Mouse (Mus musculus): ENCODE data around the gene Sept6.
"Not testable (repeated sequence)": the region's sequence is repeated elsewhere in the genome, so short reads cannot be mapped to it uniquely, and the experiment has no call there.

Gene Sept6

DNA sequence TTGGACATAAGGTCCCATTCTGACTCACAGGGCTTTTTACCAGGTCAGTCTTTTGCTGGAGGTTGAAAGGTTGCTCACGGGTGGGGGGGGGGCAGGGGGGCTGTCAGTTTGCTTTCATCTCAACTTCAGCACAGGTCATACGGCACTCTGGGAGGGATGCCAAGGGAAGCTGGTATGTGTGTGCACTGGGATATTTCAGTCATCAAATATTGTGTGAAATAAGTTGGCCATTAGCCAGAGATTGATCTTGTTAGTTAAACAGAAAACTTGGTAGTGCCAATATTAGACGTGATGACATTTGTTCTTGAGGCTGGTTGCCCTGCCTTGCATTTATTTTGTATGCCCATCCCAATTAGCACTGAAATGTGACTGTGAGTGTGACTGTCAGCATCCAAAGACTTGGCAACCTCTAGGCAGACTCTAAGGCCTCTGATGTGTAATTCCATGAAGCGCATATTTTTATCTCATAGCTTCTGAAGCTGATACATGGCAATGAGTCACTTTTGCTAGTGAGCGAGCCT is 18.6 kb downstream of the Sept6 start:
- in situ Hi-C loops (cut with MseI, MboI): loop anchor here in 1 of 2 experiments (10.0 kb wide), 1 partner anchor 58 kb away; no protein-coding TSS in a partner anchor

- in situ Hi-C loops (cut with MseI, MboI): loop anchor here in 1 of 2 experiments (10.0 kb wide), 1 partner anchor 56 kb away; no protein-coding TSS in a partner anchor
Measured at GRCm38 (mm10) chrX:36971156-36971555, 20.4 kb downstream of the Sept6 start.

DNA sequence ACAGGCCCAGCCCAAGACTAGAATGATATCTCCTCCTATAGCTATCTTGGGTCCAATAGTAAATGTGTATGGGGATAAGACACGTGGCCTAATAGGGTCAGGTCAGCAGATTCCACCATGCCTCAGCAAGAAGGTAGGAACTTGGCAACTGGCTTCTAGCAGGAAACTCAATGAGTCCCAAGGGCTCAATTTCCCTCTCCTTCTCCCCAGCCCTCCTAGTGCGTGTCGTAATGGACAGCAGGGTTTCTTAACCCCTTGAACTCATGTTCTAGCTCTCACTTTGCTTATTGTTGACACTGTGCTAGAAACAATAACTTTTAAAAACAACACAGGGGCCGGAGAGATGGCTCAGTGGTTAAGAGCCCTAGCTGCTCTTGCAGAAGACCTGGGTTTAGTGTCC is 22.1 kb downstream of the Sept6 start:
- in situ Hi-C loops (cut with MseI, MboI): no loop called here

DNA sequence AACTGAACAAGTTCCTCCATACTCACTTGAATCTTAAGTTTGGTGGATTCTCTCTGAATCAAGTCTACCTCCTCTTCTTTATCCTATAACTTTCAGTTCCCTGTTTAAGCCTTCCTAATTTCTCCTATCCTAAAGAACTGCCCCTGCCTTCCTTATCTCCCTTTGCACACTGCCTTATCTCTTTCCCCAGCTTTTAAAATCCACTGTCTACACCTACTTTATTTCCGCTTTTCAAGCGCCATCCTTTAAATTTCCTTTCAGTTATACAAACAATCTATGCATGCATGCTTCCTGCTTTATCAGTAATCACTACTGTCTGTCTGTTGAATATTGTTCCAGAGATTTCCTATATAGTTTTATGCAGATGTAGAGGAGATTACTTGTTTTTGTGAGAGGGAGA is 34.9 kb downstream of the Sept6 start:
- in situ Hi-C loops (cut with MseI, MboI): no loop called here

DNA sequence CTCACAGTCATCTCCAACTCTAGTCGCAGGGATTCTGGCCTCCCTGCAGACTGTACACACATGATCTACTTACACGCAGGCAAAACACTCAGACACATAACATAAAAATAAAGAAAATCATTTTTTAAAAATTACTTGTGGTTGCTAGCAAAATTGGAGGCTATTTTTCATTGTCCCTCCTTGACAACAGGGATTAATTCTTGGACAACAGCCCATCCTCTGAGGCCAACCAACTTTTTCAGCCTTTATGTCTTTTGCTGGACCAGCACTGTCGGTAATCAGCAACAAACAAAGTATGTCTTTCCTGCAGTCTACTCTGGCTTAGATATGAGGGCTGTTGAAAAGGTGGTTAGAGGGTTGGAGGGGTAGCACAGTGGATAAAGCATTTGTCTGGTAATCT is 50.5 kb downstream of the Sept6 start:
- in situ Hi-C loops (cut with MseI, MboI): no loop called here

DNA sequence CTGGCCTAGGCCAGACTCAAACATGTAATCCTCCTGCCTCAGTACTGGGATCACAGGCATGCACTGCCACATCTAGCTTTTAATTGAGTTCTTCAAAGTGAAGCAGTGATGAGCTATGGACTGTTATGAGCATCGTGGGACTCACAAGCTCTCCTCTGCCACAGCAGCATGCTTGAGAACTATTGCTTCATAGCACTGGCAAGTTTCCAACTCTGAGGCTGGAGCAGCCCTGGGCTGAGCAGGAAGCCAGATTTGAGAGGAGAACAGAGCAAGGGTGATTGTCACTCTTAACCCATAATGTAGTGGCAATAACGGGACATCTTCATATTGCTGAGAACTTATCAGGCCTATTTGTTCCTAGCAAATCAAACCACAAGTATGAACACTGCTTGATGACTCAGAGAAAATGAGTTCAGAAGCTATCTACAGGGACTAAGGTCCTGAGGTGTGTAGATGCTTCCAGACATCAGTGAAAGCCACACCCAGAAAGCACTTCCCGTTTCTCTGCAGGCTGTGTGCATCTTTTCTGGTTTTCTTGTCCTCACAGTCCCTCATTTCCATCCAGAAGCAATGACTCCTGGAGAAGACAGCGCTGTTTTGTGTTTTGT is 51.7 kb downstream of the Sept6 start:
- in situ Hi-C loops (cut with MseI, MboI): no loop called here

DNA sequence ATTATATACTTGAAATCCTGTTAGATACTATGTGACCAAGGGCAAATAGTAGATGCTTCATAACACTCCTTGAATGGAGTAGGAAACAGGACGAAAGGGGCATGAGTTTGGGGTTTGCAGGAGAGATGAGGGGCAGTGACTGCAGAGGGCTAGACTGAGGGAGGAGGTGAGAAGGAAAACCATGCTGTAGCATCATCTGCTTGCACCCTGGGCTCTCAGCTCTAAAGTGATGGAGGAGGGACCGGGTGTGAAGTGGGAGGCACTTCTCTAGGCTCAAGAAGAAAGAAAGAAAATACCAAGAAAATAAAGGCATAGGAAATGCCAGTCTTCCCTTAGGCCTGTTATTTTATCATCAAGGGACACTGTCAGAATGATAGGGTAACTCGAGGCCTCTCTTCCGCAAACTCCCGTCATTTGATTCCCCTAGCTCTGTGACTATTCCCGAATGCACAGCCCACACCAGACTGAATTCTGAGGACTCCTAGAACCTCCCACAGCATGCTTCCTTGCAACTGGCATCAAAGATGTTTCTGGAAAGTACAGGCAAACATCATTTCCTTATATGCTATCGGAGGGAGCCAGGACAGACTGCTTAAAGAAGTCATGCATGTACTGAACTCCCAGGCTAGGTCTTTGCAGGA is 56.1 kb downstream of the Sept6 start:
- in situ Hi-C loops (cut with MseI, MboI): no loop called here

- in situ Hi-C loops (cut with MseI, MboI): no loop called here
Measured at GRCm38 (mm10) chrX:36930574-36930973, 61.0 kb downstream of the Sept6 start.

DNA sequence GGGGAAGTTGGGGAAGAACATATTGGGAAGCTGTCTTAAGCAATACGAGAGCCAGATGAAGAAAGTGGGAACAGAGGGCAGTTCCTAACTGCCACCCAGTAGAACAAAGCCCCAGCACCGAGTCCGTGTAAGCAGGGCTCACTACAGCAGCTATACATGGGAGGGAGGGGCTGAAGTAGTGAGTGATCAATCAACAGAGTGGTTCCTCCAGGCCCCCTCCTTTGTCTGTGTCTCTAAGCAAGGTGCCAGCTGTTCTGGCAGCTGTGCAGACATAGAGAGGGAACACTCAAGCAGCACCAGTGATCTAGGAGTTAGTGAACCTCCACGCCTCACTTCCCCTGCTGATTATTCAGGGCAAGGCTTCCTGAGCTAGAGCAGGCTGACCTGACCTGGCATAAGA is 61.9 kb downstream of the Sept6 start:
- in situ Hi-C loops (cut with MseI, MboI): loop anchor here in 1 of 2 experiments (10.0 kb wide), 1 partner anchor 95 kb away; no protein-coding TSS in a partner anchor

DNA sequence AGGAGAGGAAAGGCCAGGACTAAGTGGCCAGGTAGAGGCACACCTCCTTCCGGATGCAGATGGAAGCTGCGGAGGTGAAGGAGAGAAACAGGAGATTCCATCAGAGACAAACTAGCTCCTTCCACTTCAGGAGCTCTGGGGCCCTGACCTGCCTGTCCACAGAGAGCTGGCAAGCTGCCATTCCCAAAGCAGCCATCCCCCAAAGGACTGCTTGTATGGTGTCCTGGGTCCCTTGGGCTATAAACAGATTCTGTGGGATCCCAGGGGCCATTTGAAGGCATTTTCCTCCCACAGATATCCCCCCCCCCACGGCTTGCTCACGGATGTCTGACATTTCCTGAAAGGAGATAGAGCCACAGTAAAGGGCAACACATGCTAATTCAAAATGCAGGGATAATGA is 62.8 kb downstream of the Sept6 start:
- in situ Hi-C loops (cut with MseI, MboI): loop anchor here in 1 of 2 experiments (10.0 kb wide), 1 partner anchor 96 kb away; no protein-coding TSS in a partner anchor

DNA sequence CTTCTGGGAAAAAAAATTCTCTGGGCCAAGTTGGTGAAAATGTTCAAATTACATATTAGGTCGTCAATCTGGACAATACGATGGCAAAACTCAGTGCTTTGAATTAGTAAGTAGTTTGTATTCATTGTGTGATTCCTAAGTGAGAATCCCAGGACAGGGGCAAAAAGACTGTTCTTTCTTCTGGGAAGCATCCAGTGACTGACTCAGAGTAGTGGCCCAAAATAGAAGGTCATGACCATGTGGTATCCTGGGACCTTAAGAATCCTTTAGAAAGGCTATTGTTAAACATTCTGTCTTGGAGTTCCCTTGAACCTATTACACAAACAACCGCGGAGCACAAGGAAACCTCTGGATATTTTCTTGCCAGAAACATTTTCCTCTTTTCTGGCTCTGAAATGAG is 70.2 kb downstream of the Sept6 start:
- in situ Hi-C loops (cut with MseI, MboI): loop anchor here in 1 of 2 experiments (10.0 kb wide), 1 partner anchor 103 kb away; no protein-coding TSS in a partner anchor

DNA sequence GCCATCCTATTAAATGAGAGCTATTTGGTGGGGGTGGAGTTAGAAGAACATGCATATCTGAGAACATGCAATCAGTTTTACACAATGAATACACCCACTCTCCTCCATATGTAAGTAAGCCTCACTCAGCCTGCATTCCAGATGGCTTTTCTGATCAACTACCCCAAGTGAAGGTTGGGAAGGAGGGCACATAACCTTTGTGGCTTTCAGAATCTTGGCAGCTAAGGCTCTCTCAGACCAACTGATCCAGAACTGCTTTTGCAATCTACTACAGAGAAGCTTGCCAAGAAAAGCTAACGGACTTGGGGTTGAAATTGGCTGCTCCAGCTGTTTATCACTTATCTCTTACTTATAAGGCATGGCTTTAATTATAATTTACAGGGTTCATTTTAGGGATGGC is 73.8 kb downstream of the Sept6 start:
- in situ Hi-C loops (cut with MseI, MboI): loop anchor here in 1 of 2 experiments (10.0 kb wide), 2 partner anchors 57 to 107 kb away; no protein-coding TSS in a partner anchor

DNA sequence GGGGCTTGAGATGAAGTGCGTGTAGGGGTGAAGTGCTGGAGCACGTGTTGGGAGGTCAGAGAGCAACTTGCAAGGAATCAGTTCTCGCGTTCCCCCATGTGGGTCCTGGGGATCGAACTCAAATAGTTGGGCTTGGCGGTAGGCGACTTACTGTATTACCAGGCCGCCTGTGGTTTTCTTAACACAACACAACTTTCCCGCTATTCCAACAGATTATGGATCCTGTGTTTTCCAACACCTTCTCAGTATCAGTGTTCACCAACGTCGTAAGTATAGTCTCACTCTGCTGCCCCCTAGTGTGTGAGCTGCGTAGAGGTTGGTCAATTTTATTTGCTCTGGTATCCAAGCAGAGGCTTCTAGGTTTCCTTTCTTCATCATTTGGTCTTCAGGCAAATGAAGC is 80.3 kb downstream of the Sept6 start:
- in situ Hi-C loops (cut with MseI, MboI): loop anchor here in 1 of 2 experiments (10.0 kb wide), 2 partner anchors 63 to 113 kb away; no protein-coding TSS in a partner anchor

DNA sequence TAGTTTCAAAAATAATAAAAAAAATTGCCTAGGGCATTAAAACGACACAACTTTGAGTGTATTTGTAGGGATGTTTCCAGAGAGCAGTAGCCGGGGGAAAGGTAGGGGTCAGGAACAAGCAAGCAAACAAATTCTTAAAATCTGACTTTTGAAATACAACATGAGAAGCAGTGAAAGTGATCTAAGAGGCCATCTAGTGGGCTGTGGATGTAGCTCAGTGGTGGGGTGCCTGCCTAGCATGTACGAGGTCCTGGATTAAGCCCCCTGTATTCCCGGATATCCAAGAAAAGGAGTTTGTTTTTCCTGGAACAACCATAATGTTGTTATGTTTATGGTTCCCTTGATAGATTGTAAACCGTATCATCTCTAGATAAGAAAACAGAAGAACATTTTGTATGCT is 85.1 kb downstream of the Sept6 start:
- in situ Hi-C loops (cut with MseI, MboI): no loop called here

DNA sequence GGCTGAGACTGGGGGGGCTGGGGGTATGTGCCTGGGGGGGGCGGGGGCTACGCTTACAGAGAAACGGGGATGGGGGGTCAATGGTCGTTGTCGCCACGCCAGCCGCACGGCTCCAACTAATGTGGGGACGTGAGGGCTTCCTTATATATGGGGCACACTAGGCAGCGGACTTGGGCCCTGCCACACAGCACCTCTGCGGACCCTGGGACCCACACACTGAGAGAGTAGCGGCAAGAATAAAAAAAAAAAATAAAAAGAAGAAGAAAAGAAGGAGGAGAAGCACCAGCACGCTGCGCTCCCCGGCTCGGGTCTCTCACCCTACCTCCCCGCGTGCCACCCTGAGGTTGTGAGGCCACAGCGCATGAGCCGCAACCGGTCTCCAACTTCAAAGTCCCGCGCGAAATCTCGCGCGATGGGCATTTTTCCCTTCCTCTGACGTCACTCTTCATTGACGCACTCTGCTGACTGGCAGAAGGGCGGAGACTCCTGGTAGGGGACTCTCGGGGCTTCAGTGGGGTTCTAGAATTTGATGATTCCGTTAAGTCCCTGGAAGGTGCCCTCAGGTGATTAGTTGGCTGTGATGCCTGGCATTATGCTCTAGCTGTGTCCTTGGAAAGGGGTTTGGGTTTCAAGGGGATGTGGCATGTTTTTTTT is 88.4 kb downstream of the Sept6 start:
- in situ Hi-C loops (cut with MseI, MboI): no loop called here

GRCm38 (mm10) chrX:36902321-36903114 is 89.1 kb downstream of the Sept6 start, which contains the start of gene Nkrf:
Gene Nkrf, minus strand, starts transcription at chrX:36902899.
- in situ Hi-C loops (cut with MseI, MboI): no loop called here

DNA sequence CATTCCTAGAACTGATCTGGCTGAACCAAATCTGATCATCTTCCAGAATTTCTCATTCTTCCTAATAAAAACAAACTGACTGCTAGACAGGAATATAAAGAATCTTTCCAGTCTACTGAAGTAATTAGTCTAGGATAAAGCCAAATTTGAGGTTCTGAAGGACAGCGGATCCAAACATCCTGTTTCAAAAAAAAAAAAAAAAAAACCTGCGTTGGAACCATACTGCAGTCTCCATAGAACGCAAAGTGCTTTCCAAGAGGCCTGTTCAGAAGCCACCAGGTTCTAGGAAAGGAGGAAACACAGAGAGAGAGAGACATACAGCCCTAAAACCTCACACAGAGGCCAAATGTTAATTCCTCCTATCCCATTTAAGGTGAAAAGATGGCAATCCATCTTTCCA is 89.9 kb downstream of the Sept6 start:
- in situ Hi-C loops (cut with MseI, MboI): no loop called here

DNA sequence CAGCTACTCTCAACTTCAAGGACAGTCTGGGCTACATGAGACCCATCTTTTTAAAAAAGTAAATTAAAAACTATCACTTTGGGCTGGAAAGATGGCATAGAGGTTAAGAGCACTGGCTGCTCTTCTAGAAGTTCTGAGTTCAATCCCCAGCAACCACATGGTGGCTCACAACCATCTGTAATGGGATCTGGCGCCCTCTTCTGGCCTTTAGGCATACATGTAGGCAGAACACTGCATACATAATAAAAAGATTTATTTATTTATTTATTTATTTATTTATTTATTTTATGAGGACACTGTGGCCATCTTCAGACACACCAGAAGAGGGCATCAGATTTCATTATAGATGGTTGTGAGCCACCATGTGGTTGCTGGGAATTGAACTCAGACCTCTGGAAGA is 92.7 kb downstream of the Sept6 start:
- in situ Hi-C loops (cut with MseI, MboI): not testable (repeated sequence)

GRCm38 (mm10) chrX:36884719-36885118 is 106.9 kb downstream of the Sept6 start:
- in situ Hi-C loops (cut with MseI, MboI): no loop called here

- in situ Hi-C loops (cut with MseI, MboI): no loop called here
Measured at GRCm38 (mm10) chrX:36874704-36875128, 116.9 kb downstream of the Sept6 start.

- in situ Hi-C loops (cut with MseI, MboI): no loop called here
Measured at GRCm38 (mm10) chrX:36874178-36874696, 117.4 kb downstream of the Sept6 start.
